Mouse (Mus musculus) cortical plate, adult 2 months (tissue): ENCODE data around the gene Maml3.

Experiments
- CTCF ChIP-seq: fragments of 200-500 bp; IDR thresholded peaks from 2 replicates; pipeline ENCODE4 v1.5.1; 2011; ENCODE audit warnings: mild to moderate bottlenecking, control low read depth, low read length; ENCODE audit not compliant: insufficient read depth; ENCODE audit errors: extremely low read depth
- POLR2A ChIP-seq: fragments of 200-500 bp; IDR thresholded peaks from 2 replicates; pipeline ENCODE4 v1.6.1; 2011; ENCODE audit warnings: mild to moderate bottlenecking, low read length, control low read depth; ENCODE audit not compliant: insufficient read depth; ENCODE audit errors: extremely low read depth

DNA sequence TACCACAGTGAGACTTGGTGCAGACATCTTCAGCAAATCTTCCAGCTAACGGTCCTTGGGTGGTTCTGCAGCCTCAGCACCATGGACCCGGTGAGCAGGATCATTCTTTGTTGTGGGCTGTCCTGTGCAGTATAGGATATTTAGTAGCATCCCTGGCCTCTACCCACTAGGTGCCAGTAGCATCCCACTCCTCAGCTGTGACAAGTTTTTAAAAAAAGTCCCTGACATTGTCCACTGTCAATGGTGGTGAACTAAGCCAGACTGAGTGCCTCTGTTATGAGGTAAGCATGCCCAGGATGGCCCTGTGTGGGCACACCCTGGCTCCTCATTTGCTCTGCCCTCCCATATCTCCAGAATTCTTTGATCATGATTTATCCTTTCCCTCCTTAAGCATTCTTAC is 453.7 kb downstream of the Maml3 start:
- TF ChIP-seq CTCF (0 out of 2 replicates have a peak, but pooled peaks have one; percentile 1), POLR2A (no peak)
